ENCODE assay signal across 8 mouse cellular contexts in the genomic region with DNA sequence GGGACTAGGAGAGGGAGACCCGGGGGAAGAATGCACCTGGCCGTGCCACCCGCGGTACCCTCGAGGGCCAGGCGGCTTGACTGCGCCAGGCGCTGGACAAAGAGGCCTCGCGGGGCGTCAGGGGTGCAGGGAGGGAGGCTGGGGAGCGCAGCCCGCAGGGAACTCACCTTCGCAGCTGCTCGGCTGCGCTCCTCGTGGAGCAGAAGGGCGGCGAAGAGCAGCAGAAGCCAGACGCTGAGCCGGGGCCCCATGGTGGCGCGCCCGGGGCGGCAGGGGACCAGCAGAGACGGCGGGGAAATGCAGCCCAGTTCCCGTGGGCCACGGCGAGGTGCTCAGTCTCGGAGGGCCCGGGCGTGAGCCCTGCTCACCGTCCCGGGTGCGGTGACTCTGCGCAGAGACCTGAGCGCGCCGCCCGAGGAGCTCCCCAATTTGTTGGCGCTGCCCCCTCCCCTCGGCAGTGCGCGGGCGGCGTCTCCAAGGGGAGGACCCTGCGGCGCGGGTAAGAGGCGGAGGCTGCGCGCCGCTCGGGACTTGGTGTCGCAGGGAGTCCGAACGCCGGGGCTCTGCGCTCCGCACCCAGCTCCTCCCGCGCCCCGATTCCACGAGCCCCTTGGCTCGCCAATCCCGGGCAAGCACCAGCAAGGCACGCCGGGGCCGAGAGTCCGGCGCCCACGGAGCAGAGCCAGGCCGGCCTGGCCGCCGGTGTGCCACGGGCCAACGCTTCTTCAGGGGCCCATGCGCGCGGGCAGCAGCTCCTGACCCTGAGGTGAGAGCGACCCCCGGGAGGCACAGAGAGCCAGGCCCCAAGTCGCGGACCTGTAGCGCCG. TPM values are rescaled to one million over a fixed set of nuclear protein-coding genes. Genes with fewer than 3 reads are reported as not detected.
DNase-seq lines count a peak whose midpoint lies in the region; ATAC-seq lines count a peak whose summit lies in the region.

A gene (plus strand): TSS at position 457 of the 827 bp plus-strand sequence.
A gene (minus strand): TSS at position 478 of the 827 bp plus-strand sequence.

- H3K4me1 ChIP-seq in embryonic facial prominence, embryonic 15.5 days = peaks cover 61% of the 10 kb centered on the region
- peaks cover 56% of the 10 kb centered on the region for H3K4me1 ChIP-seq in limb, embryonic 12.5 days (replicated peaks)
- H3K4me1 ChIP-seq in midbrain, embryonic 15.5 days = peaks cover 26% of the 10 kb centered on the region

- H3K4me3 ChIP-seq in embryonic facial prominence, embryonic 15.5 days (replicated peaks) = peak within 1 kb of the TSS; percentile 80
- H3K4me3 ChIP-seq in limb, embryonic 12.5 days (replicated peaks) = peak within 1 kb of the TSS; percentile 76
- peak within 1 kb of the TSS; percentile 57 for H3K4me3 ChIP-seq in midbrain, embryonic 15.5 days

- no peaks in the 10 kb centered on the region for H3K27me3 ChIP-seq in embryonic facial prominence, embryonic 15.5 days
- peaks cover 9% of the 10 kb centered on the region for H3K27me3 ChIP-seq in limb, embryonic 12.5 days
- H3K27me3 ChIP-seq in midbrain, embryonic 15.5 days (replicated peaks) = peaks cover 36% of the 10 kb centered on the region

- H3K27ac ChIP-seq in embryonic facial prominence, embryonic 15.5 days (replicated peaks) = peak within 1 kb of the TSS; percentile 93
- peak within 1 kb of the TSS; percentile 91 for H3K27ac ChIP-seq in limb, embryonic 12.5 days
- H3K27ac ChIP-seq in midbrain, embryonic 15.5 days = peak within 1 kb of the TSS; percentile 57

- peak; percentile 84 for ATAC-seq in embryonic facial prominence, embryonic 15.5 days (ENCODE audit: insufficient number of reproducible peaks, low FRiP score, low TSS enrichment, low read depth)
- peak; percentile 74 for ATAC-seq in limb, embryonic 12.5 days (ENCODE audit: insufficient number of reproducible peaks, insufficient read depth, low FRiP score, low TSS enrichment, low read depth)
- ATAC-seq in midbrain, embryonic 15.5 days (replicated peaks) = peak; percentile 70

- no peaks in the 10 kb centered on the region for H3K9me3 ChIP-seq in embryonic facial prominence, embryonic 15.5 days (replicated peaks)
- H3K9me3 ChIP-seq in limb, embryonic 12.5 days = no peaks in the 10 kb centered on the region
- no peaks in the 10 kb centered on the region for H3K9me3 ChIP-seq in midbrain, embryonic 15.5 days

- H3K4me2 ChIP-seq in embryonic facial prominence, embryonic 15.5 days (replicated peaks) = peak within 1 kb of the TSS; percentile 88
- H3K4me2 ChIP-seq in limb, embryonic 12.5 days = peak within 1 kb of the TSS; percentile 91
- H3K4me2 ChIP-seq in midbrain, embryonic 15.5 days = peak within 1 kb of the TSS; percentile 87

- 0 out of 2 replicates have a peak, but pooled peaks cover 3% of the 10 kb centered on the region for H3K36me3 ChIP-seq in embryonic facial prominence, embryonic 15.5 days
- H3K36me3 ChIP-seq in limb, embryonic 12.5 days = peaks cover 5% of the 10 kb centered on the region; the same call in 1 of the 2 replicates
- no peaks in the 10 kb centered on the region for H3K36me3 ChIP-seq in midbrain, embryonic 15.5 days (replicated peaks)

- peak; percentile 17 to 27 for DNase-seq in cerebellum, postnatal 14 days
- DNase-seq in cerebellum, adult 9-11 months = no peak
- peak; percentile 78 to 81 for DNase-seq in heart, adult 9 months (ENCODE audit: low spot score in 2 of 2)
- DNase-seq in kidney, adult 9 months = peak; percentile 71
- peak; percentile 55 for DNase-seq in telencephalon, adult 2 months (ENCODE audit: low read depth, low spot score)

- H3K9ac ChIP-seq in embryonic facial prominence, embryonic 15.5 days = peak within 1 kb of the TSS; percentile 85
- H3K9ac ChIP-seq in limb, embryonic 12.5 days (replicated peaks) = peak within 1 kb of the TSS; percentile 88
- peak within 1 kb of the TSS; percentile 48 for H3K9ac ChIP-seq in midbrain, embryonic 15.5 days

- under 1% methylated on average over 83 of the region's 87 CpGs for WGBS in embryonic facial prominence, embryonic 15.5 days
- WGBS in limb, embryonic 12.5 days = under 1% methylated on average over 84 of the region's 87 CpGs
- under 1% methylated on average over 85 of the region's 87 CpGs for WGBS in midbrain, embryonic 15.5 days

RNA-seq across cellular contexts. Expression of the first gene that starts in this region (rescaled TPM):
- 86.9 and 93.4 TPM in 2 replicates for polyA plus RNA-seq in embryonic facial prominence, embryonic 15.5 days (2015; fragmentation: Nextera tagmentation; extraction: Ambion mirVana)
- polyA plus RNA-seq in limb, embryonic 12.5 days (2016; fragmentation: Nextera tagmentation; extraction: Ambion mirVana) = 56.3 and 63.5 TPM in 2 replicates
- polyA plus RNA-seq in midbrain, embryonic 15.5 days (2015; fragmentation: Nextera tagmentation; extraction: Ambion mirVana) = 43.7 and 47.5 TPM in 2 replicates

RNA-seq across cellular contexts. Expression of the second gene that starts in this region (rescaled TPM):
- 200 and 216 TPM in 2 replicates for polyA plus RNA-seq in embryonic facial prominence, embryonic 15.5 days (2015; fragmentation: Nextera tagmentation; extraction: Ambion mirVana)
- 118 and 133 TPM in 2 replicates for polyA plus RNA-seq in limb, embryonic 12.5 days (2016; fragmentation: Nextera tagmentation; extraction: Ambion mirVana)
- 90.6 and 102 TPM in 2 replicates for polyA plus RNA-seq in midbrain, embryonic 15.5 days (2015; fragmentation: Nextera tagmentation; extraction: Ambion mirVana)
